Mouse (Mus musculus) midbrain, embryonic 13.5 days (tissue): Measurements from ENCODE around the gene Zdhhc16. TPM values are rescaled to one million over a fixed set of nuclear protein-coding genes. Genes with fewer than 3 reads are reported as not detected.

Experiments
- ATAC-seq: fragments of 200-750 bp; cut with Nextera tagmentation; 2 replicates; pipeline ENCODE4 v1.8.0; 2017; ENCODE audit warnings: mild to moderate bottlenecking, moderate TSS enrichment, moderate library complexity
- H3K27ac ChIP-seq: fragments of 300-500 bp; sonication (generic); 2 replicates; pipeline ENCODE4 v1.5.1; 2015; ENCODE audit warnings: inconsistent platforms, mild to moderate bottlenecking, moderate library complexity
- H3K27me3 ChIP-seq: fragments of 300-500 bp; sonication (generic); 2 replicates; pipeline ENCODE4 v1.6.1; 2015; ENCODE audit warnings: mild to moderate bottlenecking, inconsistent platforms
- H3K36me3 ChIP-seq: fragments of 300-500 bp; sonication (generic); 2 replicates; pipeline ENCODE4 v1.6.1; 2015; ENCODE audit warnings: mild to moderate bottlenecking, inconsistent platforms
- H3K4me1 ChIP-seq: fragments of 300-500 bp; sonication (generic); replicated peaks from 2 replicates; pipeline ENCODE4 v1.6.1; 2015; ENCODE audit warnings: inconsistent platforms
- H3K4me2 ChIP-seq: fragments of 300-500 bp; sonication (generic); replicated peaks from 2 replicates; pipeline ENCODE4 v1.6.1; 2015; ENCODE audit warnings: moderate library complexity, mild to moderate bottlenecking, inconsistent platforms
- H3K4me3 ChIP-seq: fragments of 300-500 bp; sonication (generic); replicated peaks from 2 replicates; pipeline ENCODE4 v1.5.1; 2015; ENCODE audit warnings: mild to moderate bottlenecking, inconsistent platforms
- H3K9ac ChIP-seq: fragments of 300-500 bp; sonication (generic); replicated peaks from 2 replicates; pipeline ENCODE4 v1.6.1; 2015; ENCODE audit warnings: mild to moderate bottlenecking, inconsistent platforms
- H3K9me3 ChIP-seq: fragments of 300-500 bp; sonication (generic); 2 replicates; pipeline ENCODE4 v1.6.1; 2016; ENCODE audit warnings: mild to moderate bottlenecking, inconsistent platforms
- WGBS: fragments of 180-500 bp; shearing (Covaris S2); methylation state at CpG from one replicate; pipeline ENCODE4 v1.1.7; 2015; 5-methylcytosine and 5-hydroxymethylcytosine counted together
- polyA plus RNA-seq: library from polyadenylated mRNA; unstranded; fragments of >200 nt; fragmentation: Nextera tagmentation; extraction: Ambion mirVana; gene quantifications from 2 replicates; pipeline ENCODE4 v1.2.1, GENCODE M21; 2015

The Zdhhc16 gene
- polyA plus RNA-seq, 1 experiment from 2014 or later = 86.1 TPM

DNA sequence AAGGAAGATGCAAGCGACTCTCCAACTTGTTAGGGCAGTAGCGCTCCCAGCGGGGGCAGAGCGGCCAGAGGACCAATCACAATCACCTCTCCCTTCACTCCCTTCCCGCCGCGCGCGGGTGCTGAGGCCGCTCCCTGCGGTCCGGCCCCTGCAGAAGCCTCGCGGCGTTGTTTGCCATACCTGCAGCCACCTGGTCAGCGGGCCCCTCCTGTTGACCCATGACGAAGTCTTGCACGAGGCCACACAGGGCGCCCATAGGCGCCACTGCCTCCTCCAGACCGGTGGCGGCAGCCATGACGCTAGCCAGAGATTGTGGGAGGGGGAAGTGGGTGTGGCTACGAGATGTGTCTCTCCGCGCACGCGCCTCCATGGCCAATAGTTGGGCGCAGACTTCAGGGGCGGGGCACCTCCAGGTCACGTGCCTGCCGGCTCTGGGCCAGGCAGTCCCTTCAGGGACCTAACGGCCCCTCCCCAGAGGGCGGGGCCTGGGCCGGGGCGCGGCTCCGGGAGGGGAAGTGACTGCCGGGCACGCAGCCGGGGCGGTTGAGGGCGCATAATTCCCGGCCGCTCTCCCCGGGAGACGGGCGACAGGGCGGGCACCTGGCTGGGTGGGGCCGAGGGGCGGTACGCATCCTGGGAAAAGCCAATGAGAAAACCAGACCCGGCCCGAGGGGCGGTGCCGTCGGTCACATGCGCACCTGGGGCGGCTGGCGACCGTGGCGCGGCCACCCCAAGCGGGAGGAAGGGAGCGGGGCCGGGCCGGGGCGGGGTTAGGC lies 47.7 kb downstream of the Zdhhc16 start, which contains the start of gene Mms19:
Mms19 (minus strand) TSS at position 339 of the 776 bp plus-strand sequence.
- H3K4me2 ChIP-seq = peak within 1 kb of the TSS; percentile 100
- no peaks in the 10 kb centered on the region for H3K9me3 ChIP-seq
- WGBS = under 1% methylated on average over 65 of the region's 68 CpGs
- peak within 1 kb of the TSS; percentile 81 for H3K9ac ChIP-seq
- peaks cover 22% of the 10 kb centered on the region for H3K4me1 ChIP-seq
- no peaks in the 10 kb centered on the region for H3K36me3 ChIP-seq
- peak within 1 kb of the TSS; percentile 86 for H3K4me3 ChIP-seq
- H3K27me3 ChIP-seq = peaks cover 20% of the 10 kb centered on the region
- peak within 1 kb of the TSS; percentile 81 for H3K27ac ChIP-seq
- ATAC-seq = peak; percentile 94

DNA sequence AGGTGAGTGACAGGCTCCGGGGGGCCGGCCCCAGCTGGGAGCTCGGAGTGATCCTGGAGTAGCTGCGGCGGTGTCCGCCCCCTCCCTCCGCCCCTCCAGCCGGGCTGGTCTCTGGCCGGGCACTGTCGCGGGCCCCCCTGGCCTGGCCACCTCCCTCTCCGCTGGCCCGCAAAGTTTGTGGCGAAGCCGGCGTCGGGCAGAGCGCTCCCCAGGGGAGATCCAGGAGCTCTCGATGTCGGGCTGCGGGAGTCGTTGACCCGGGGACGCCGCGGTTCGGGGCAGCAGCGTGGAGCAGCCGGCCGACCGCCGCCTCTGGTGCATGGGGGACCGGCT lies 48.3 kb downstream of the Zdhhc16 start, which contains the start of gene Ubtd1:
Ubtd1 (plus strand) TSS at position 169 of the 333 bp plus-strand sequence.
- H3K36me3 ChIP-seq = no peaks in the 10 kb centered on the region
- peak within 1 kb of the TSS; percentile 86 for H3K4me3 ChIP-seq
- H3K9ac ChIP-seq = peak within 1 kb of the TSS; percentile 81
- peaks cover 22% of the 10 kb centered on the region for H3K4me1 ChIP-seq
- H3K27me3 ChIP-seq = peaks cover 20% of the 10 kb centered on the region
- no peaks in the 10 kb centered on the region for H3K9me3 ChIP-seq
- H3K27ac ChIP-seq = peak within 1 kb of the TSS; percentile 81
- H3K4me2 ChIP-seq = peak within 1 kb of the TSS; percentile 100
- WGBS = under 1% methylated on average over 32 of the region's 33 CpGs
- ATAC-seq = no peak

DNA sequence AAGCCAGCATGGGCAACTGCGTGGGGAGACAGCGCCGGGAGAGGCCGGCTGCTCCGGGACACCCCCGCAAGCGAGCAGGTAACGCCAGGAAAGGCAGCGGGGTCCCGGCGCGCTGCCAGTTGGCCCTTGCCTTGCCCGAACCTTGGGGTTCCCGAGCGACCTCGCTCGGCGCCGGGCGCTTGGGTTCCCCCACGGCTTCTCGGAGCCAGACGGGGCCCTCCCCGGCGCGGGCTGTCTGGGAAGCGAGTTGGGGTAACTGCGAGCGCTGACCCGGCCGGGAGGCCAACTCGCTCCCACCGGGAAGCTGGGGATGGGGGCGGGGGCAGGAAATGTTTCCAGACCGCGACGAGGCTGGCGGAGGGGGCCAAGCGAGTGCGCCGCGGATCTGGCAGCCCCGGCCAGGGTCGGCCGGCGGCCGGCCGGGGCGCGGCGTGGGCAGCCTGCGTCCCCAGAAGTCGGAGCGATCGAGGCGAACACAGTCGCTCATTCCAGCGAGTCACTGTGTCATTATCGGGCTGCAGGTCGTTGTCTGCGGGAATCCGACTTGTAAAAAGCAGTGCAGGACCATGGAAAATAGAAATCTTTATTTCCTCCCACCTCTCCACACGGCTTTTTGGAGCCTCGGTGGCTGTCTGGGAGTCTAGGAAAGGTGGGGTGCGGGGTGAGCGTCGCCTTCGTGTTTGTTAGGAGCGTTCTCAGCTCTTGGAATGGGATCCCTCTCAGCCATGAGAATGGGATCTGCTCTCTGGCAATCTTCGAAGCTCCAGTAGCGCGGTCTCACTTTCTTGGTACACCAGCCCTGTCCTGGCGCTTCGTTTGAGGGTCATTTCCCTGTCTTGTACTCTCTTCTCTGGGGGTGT lies 48.9 kb downstream of the Zdhhc16 start:
- Histone ChIP-seq H3K27ac (peak overlapping the region; percentile 51), H3K27me3 (peaks cover 20% of the 10 kb centered on the region), H3K36me3 (no peaks in the 10 kb centered on the region), H3K4me2 (peak overlapping the region; percentile 100), H3K4me1 (peaks cover 22% of the 10 kb centered on the region), H3K4me3 (peak overlapping the region; percentile 86), H3K9me3 (no peaks in the 10 kb centered on the region), H3K9ac (peak overlapping the region; percentile 78)
- WGBS = under 1% methylated on average over 74 of the region's 74 CpGs
- ATAC-seq = peak; percentile 15; the same call in 1 of the 2 replicates

DNA sequence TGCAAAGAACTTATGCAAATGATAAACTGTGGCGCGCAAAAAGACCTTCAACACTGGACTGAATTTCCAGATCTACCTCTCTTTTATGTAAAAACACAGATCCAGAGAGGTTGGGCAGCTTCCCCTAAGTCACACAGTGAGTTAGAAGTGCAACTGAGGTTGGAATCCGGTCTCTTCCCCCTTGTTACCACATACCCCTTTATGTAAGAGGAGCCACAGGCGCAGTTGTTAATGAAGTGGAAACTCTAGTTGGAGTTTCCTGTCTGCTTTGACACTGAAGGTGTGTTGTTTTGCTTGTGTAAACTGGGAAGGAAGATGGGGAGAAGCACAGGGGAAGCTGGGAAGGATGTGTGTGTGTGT lies 49.5 kb downstream of the Zdhhc16 start:
- Histone ChIP-seq H3K27ac (no peak overlapping the region), H3K4me3 (peak overlapping the region; percentile 86), H3K9ac (peak overlapping the region; percentile 78), H3K4me1 (peaks cover 22% of the 10 kb centered on the region), H3K4me2 (peak overlapping the region; percentile 100), H3K36me3 (no peaks in the 10 kb centered on the region), H3K9me3 (no peaks in the 10 kb centered on the region), H3K27me3 (peaks cover 20% of the 10 kb centered on the region)
- 4% methylated on average over 4 of the region's 4 CpGs for WGBS
- no peak for ATAC-seq

DNA sequence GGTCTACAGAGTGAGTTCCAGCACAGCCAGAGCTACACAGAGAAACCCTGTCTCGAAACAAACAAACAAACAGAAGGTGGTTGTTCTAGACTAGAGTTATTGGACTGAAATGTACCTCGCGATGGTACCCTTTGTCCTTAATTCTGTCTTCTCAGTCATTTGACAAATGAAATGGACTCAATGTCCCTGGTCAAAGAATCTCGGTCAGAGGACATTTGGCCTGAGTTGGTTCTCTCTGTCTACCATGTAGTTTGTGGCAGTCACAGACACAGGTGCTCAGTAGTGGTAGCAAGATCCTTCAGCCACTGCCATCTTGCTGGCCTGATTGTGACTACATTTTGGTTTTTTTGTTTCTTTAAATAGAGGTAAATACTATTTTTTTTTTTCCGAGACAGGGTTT lies 52.7 kb downstream of the Zdhhc16 start:
- H3K27ac ChIP-seq = no peak overlapping the region
- H3K27me3 ChIP-seq = peaks cover 20% of the 10 kb centered on the region
- H3K9me3 ChIP-seq = no peaks in the 10 kb centered on the region
- H3K36me3 ChIP-seq = no peaks in the 10 kb centered on the region
- 95% methylated on average over 5 of the region's 5 CpGs for WGBS
- no peak for ATAC-seq
- no peak overlapping the region for H3K4me3 ChIP-seq
- H3K9ac ChIP-seq = no peak overlapping the region
- peaks cover 11% of the 10 kb centered on the region for H3K4me1 ChIP-seq
- H3K4me2 ChIP-seq = no peak overlapping the region

DNA sequence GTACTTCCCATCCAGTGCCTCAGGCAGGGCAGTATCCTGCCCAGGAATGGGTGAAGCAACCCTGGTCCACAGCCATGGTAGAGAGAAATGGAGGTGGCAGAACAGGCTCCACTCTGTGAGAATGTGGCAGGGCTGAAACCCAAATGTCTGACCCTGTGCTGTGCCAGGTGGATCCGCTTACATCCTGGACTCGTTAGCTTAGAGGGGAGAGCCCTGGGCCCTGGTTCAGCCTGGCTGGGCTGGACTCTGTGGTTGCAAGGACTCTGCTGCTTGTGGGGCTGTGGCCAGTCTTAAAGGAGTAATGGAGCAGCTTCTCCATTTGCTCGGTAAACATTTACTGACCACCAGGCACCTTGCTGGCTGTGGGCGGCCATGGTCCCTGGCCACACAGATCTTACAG lies 53.9 kb downstream of the Zdhhc16 start:
- Histone ChIP-seq H3K9ac (no peak overlapping the region), H3K27me3 (peaks cover 20% of the 10 kb centered on the region), H3K4me3 (no peak overlapping the region), H3K27ac (no peak overlapping the region), H3K4me1 (peaks cover 8% of the 10 kb centered on the region), H3K36me3 (no peaks in the 10 kb centered on the region), H3K9me3 (no peaks in the 10 kb centered on the region), H3K4me2 (no peak overlapping the region)
- ATAC-seq = no peak
- WGBS = 93% methylated on average over 4 of the region's 4 CpGs

DNA sequence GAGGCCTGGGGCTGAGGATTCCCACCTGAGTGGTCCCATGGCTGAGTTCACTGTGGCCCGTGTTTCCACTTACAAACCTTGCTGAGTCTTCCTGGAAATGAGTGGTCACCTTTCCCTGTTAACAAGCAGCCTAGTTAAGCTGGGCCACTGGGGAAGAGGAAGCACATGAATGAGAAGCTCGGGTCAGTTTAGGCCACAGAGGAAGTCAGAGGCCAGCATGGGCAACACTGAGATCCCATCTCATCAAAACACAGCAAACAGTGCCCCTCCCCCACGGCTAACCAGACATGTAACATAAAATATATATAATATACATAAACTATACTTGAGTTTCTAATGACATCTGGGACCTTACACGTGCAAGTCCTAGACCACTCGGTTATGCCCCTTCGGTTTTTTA lies 56.5 kb downstream of the Zdhhc16 start:
- no peak overlapping the region for H3K27ac ChIP-seq
- no peak overlapping the region for H3K9ac ChIP-seq
- no peaks in the 10 kb centered on the region for H3K27me3 ChIP-seq
- no peak overlapping the region for H3K4me3 ChIP-seq
- H3K36me3 ChIP-seq = no peaks in the 10 kb centered on the region
- no peak overlapping the region for H3K4me2 ChIP-seq
- no peaks in the 10 kb centered on the region for H3K9me3 ChIP-seq
- ATAC-seq = no peak
- WGBS = 86% methylated on average over 6 of the region's 6 CpGs
- no peaks in the 10 kb centered on the region for H3K4me1 ChIP-seq

DNA sequence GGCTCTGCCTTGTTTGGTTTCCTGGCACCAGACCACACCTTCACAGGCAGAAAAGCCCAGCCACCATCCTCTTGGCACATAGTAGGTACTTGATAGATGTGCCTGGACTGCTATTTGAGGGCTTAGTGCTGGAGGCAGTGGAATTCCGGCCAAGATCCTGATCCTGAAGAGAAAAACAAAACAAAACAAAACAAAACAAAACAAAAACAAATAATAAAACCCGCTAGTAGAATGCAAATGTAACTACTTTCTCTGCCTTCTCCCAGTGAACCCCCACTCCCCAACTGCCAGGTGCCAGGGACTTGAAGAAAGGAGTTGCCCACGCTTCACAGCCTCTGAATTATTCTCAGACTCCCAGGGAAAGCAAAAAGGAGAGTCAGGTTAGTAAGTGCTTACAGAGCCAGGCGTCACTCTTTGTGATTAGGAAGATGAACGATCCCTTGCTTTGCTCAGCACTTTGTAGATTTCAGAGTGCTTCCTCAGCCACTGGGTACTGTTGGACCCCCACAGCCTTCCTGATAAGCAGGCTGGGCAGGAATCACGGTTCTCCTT lies 58.7 kb downstream of the Zdhhc16 start:
- H3K27ac ChIP-seq = no peak overlapping the region
- H3K9me3 ChIP-seq = no peaks in the 10 kb centered on the region
- H3K4me1 ChIP-seq = 0 out of 2 replicates have a peak, but pooled peaks cover 7% of the 10 kb centered on the region
- H3K27me3 ChIP-seq = no peaks in the 10 kb centered on the region
- H3K4me2 ChIP-seq = no peak overlapping the region
- no peaks in the 10 kb centered on the region for H3K36me3 ChIP-seq
- WGBS = 35% methylated on average over 6 of the region's 6 CpGs
- no peak overlapping the region for H3K9ac ChIP-seq
- H3K4me3 ChIP-seq = no peak overlapping the region
- no peak for ATAC-seq

DNA sequence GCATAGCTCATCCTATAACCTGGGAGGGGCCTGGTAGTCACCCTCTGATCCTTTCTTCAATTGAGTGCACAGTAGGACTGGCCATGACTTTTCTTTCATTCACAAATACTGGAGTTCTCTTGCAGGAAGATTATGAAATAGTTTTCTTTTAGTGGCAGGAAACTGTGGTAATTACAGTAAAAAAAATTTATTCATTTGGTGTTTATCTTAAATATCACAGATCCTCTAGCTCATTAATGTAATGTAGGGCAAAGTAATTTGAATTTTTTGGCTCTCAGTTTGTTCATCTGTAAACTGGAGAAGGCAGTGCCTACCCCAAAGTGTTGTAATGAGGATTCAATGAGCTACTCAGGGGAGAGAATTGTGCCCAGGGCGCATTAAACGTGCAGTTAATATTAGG lies 59.7 kb downstream of the Zdhhc16 start:
- H3K4me2 ChIP-seq = no peak overlapping the region
- H3K4me1 ChIP-seq = 0 out of 2 replicates have a peak, but pooled peaks cover 7% of the 10 kb centered on the region
- no peaks in the 10 kb centered on the region for H3K36me3 ChIP-seq
- no peak for ATAC-seq
- no peaks in the 10 kb centered on the region for H3K27me3 ChIP-seq
- H3K9me3 ChIP-seq = no peaks in the 10 kb centered on the region
- H3K27ac ChIP-seq = no peak overlapping the region
- no peak overlapping the region for H3K4me3 ChIP-seq
- H3K9ac ChIP-seq = no peak overlapping the region
- WGBS = 100% methylated on average over 2 of the region's 2 CpGs

DNA sequence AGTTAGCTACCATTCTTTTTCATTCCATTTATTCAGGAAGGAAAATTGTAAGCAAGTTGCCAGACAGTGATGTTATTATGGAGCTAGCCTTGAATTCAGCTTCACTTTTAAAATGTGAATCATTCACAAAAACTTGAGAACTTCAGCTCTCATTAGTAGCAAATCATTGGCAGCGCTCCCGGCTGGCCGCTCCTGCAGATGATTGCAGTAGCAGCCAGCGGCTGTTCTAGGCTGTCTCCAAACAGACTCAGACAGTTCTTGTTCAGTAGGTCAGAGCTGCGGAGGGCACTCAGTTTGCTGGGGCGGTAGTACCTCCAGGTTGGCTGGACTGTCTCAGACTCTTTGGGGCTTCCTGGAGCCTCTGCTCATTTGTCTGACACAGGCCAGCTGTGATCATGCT lies 60.2 kb downstream of the Zdhhc16 start:
- no peak overlapping the region for H3K27ac ChIP-seq
- H3K9me3 ChIP-seq = no peaks in the 10 kb centered on the region
- no peak overlapping the region for H3K4me3 ChIP-seq
- no peak overlapping the region for H3K4me2 ChIP-seq
- 0 out of 2 replicates have a peak, but pooled peaks cover 7% of the 10 kb centered on the region for H3K4me1 ChIP-seq
- no peaks in the 10 kb centered on the region for H3K27me3 ChIP-seq
- H3K9ac ChIP-seq = no peak overlapping the region
- 86% methylated on average over 6 of the region's 6 CpGs for WGBS
- ATAC-seq = no peak
- no peaks in the 10 kb centered on the region for H3K36me3 ChIP-seq
